ENCODE assay signal across 8 mouse cellular contexts in genomic region chr8:105269075-105269458, GRCm38 (mm10). TPM values are rescaled to one million over a fixed set of nuclear protein-coding genes. Genes with fewer than 3 reads are reported as not detected.
DNase-seq lines count a peak whose midpoint lies in the region; ATAC-seq lines count a peak whose summit lies in the region.

No protein-coding gene starts in this region.

- H3K4me1 ChIP-seq in embryonic facial prominence, embryonic 13.5 days, result peaks cover 45% of the 10 kb centered on the region
- H3K4me1 ChIP-seq in midbrain, embryonic 11.5 days (ENCODE audit: control insufficient read depth, insufficient read depth, low read length), result peaks cover 19% of the 10 kb centered on the region

- intact Hi-C loops in heart, postnatal 25 days (cut with DNase I), result loop anchor here (10.0 kb wide), 1 partner anchor 614 kb away; no protein-coding TSS in a partner anchor

- no peaks in the 10 kb centered on the region for H3K9me3 ChIP-seq in embryonic facial prominence, embryonic 13.5 days
- no peaks in the 10 kb centered on the region; the same call in 1 of the 2 replicates for H3K9me3 ChIP-seq in midbrain, embryonic 11.5 days (ENCODE audit: control insufficient read depth, low read length)

- no peak overlapping the region for H3K27ac ChIP-seq in embryonic facial prominence, embryonic 13.5 days
- H3K27ac ChIP-seq in midbrain, embryonic 11.5 days (ENCODE audit: low read depth, low read length), result no peak overlapping the region

- H3K27me3 ChIP-seq in embryonic facial prominence, embryonic 13.5 days, result peaks cover 95% of the 10 kb centered on the region
- H3K27me3 ChIP-seq in midbrain, embryonic 11.5 days (ENCODE audit: control insufficient read depth, insufficient read depth, low read length), result peaks cover 99% of the 10 kb centered on the region

- peak overlapping the region; percentile 93 for H3K4me2 ChIP-seq in embryonic facial prominence, embryonic 13.5 days
- peak overlapping the region; percentile 68 for H3K4me2 ChIP-seq in midbrain, embryonic 11.5 days

- H3K9ac ChIP-seq in embryonic facial prominence, embryonic 13.5 days, result peak overlapping the region; percentile 64
- peak overlapping the region; percentile 33; the same call in 1 of the 2 replicates for H3K9ac ChIP-seq in midbrain, embryonic 11.5 days (ENCODE audit: low read length)

- DNase-seq in heart, adult 11 months, result peak; percentile 89
- DNase-seq in heart, postnatal 25 days (ENCODE audit: low spot score), result no peak
- DNase-seq in kidney, postnatal 14 days, result peak; percentile 44
- peak; percentile 92 for DNase-seq in midbrain, embryonic 11.5 days (ENCODE audit: low spot score, missing footprints)
- DNase-seq in urinary bladder, adult 2 months (ENCODE audit: low spot score), result no peak
- no peak for DNase-seq in embryo, embryonic 9.5 days (ENCODE audit: extremely low spot score)

- H3K4me3 ChIP-seq in embryonic facial prominence, embryonic 13.5 days, result peak overlapping the region; percentile 51
- H3K4me3 ChIP-seq in midbrain, embryonic 11.5 days (ENCODE audit: low read depth, low read length), result peak overlapping the region; percentile 37

- H3K36me3 ChIP-seq in embryonic facial prominence, embryonic 13.5 days, result no peaks in the 10 kb centered on the region
- H3K36me3 ChIP-seq in midbrain, embryonic 11.5 days (ENCODE audit: control insufficient read depth, insufficient read depth, low read length), result no peaks in the 10 kb centered on the region

- ATAC-seq in embryonic facial prominence, embryonic 13.5 days (ENCODE audit: insufficient number of reproducible peaks, insufficient read depth, low FRiP score, low TSS enrichment, low read depth), result no peak; the same call in 1 of the 2 replicates
- ATAC-seq in midbrain, embryonic 11.5 days (ENCODE audit: low FRiP score), result peak; percentile 20
- no peak for ATAC-seq in megakaryocyte-erythroid progenitor cell, adult 5-6 weeks (replicated peaks; ENCODE audit: low FRiP score, low TSS enrichment, poor library complexity, severe bottlenecking)

- under 1% methylated on average over 10 of the region's 10 CpGs for WGBS in embryonic facial prominence, embryonic 13.5 days
- WGBS in midbrain, embryonic 11.5 days, result 1% methylated on average over 10 of the region's 10 CpGs

RNA-seq across cellular contexts. Expression of gene Hsf4, which starts 0.5 kb away (rescaled TPM):
- total RNA-seq in heart, postnatal 25 days (2021), result 1 to 10 TPM; 1.5 to 2.2 TPM
- 0.13 and 0.22 TPM in 2 replicates for polyA plus RNA-seq in embryonic facial prominence, embryonic 13.5 days (2015; fragmentation: Nextera tagmentation; extraction: Ambion mirVana)
- not detected in 2 replicates for polyA plus RNA-seq in midbrain, embryonic 11.5 days (2014; fragmentation: Nextera tagmentation; extraction: Ambion mirVana)
- not detected in 2 replicates for total RNA-seq in megakaryocyte-erythroid progenitor cell, adult 5-6 weeks (2014; fragmentation: Nextera tagmentation)
- not detected in 2 replicates for total RNA-seq in megakaryocyte-erythroid progenitor cell, adult 5-6 weeks (2017)
- 4.8 TPM in 2 replicates for polyA plus RNA-seq in urinary bladder, adult 2 months (2012; rRNA removed)

RNA-seq across cellular contexts. Expression of gene Fbxl8, which starts 4.6 kb away (rescaled TPM):
- total RNA-seq in heart, postnatal 25 days (2021), result 1 to 10 TPM; 2.4 to 2.7 TPM
- polyA plus RNA-seq in embryonic facial prominence, embryonic 13.5 days (2015; fragmentation: Nextera tagmentation; extraction: Ambion mirVana), result 2.1 TPM in 2 replicates
- polyA plus RNA-seq in midbrain, embryonic 11.5 days (2014; fragmentation: Nextera tagmentation; extraction: Ambion mirVana), result 0.84 and 1.5 TPM in 2 replicates
- total RNA-seq in megakaryocyte-erythroid progenitor cell, adult 5-6 weeks (2014; fragmentation: Nextera tagmentation), result 2.4 and 2.7 TPM in 2 replicates
- 1.7 and 1.9 TPM in 2 replicates for total RNA-seq in megakaryocyte-erythroid progenitor cell, adult 5-6 weeks (2017)
- 9.1 and 9.5 TPM in 2 replicates for polyA plus RNA-seq in urinary bladder, adult 2 months (2012; rRNA removed)

RNA-seq across cellular contexts. Expression of gene Tradd, which starts 4.7 kb away (rescaled TPM):
- 1 to 10 TPM; 4.4 to 6.9 TPM for total RNA-seq in heart, postnatal 25 days (2021)
- polyA plus RNA-seq in embryonic facial prominence, embryonic 13.5 days (2015; fragmentation: Nextera tagmentation; extraction: Ambion mirVana), result 22.8 and 24.7 TPM in 2 replicates
- polyA plus RNA-seq in midbrain, embryonic 11.5 days (2014; fragmentation: Nextera tagmentation; extraction: Ambion mirVana), result 11.3 and 15.0 TPM in 2 replicates
- total RNA-seq in megakaryocyte-erythroid progenitor cell, adult 5-6 weeks (2014; fragmentation: Nextera tagmentation), result 10.1 and 18.1 TPM in 2 replicates
- total RNA-seq in megakaryocyte-erythroid progenitor cell, adult 5-6 weeks (2017), result 14.0 and 15.0 TPM in 2 replicates
- 15.1 and 15.8 TPM in 2 replicates for polyA plus RNA-seq in urinary bladder, adult 2 months (2012; rRNA removed)

RNA-seq across cellular contexts. Expression of gene Nol3, which starts 6.9 kb away (rescaled TPM):
- total RNA-seq in heart, postnatal 25 days (2021), result 10 to 100 TPM; 17.2 to 20.1 TPM
- polyA plus RNA-seq in embryonic facial prominence, embryonic 13.5 days (2015; fragmentation: Nextera tagmentation; extraction: Ambion mirVana), result 1.8 and 2.8 TPM in 2 replicates
- 2.0 and 3.2 TPM in 2 replicates for polyA plus RNA-seq in midbrain, embryonic 11.5 days (2014; fragmentation: Nextera tagmentation; extraction: Ambion mirVana)
- 0.49 TPM in 1 of 2 replicates, not detected in the other for total RNA-seq in megakaryocyte-erythroid progenitor cell, adult 5-6 weeks (2014; fragmentation: Nextera tagmentation)
- 0.04 TPM in 1 of 2 replicates, not detected in the other for total RNA-seq in megakaryocyte-erythroid progenitor cell, adult 5-6 weeks (2017)
- polyA plus RNA-seq in urinary bladder, adult 2 months (2012; rRNA removed), result 2.8 and 4.0 TPM in 2 replicates

RNA-seq across cellular contexts. Expression of gene B3gnt9, which starts 14.1 kb away (rescaled TPM):
- total RNA-seq in heart, postnatal 25 days (2021), result 1 to 10 TPM; 4.1 to 4.9 TPM
- 25.9 and 29.7 TPM in 2 replicates for polyA plus RNA-seq in embryonic facial prominence, embryonic 13.5 days (2015; fragmentation: Nextera tagmentation; extraction: Ambion mirVana)
- polyA plus RNA-seq in midbrain, embryonic 11.5 days (2014; fragmentation: Nextera tagmentation; extraction: Ambion mirVana), result 5.6 and 6.1 TPM in 2 replicates
- total RNA-seq in megakaryocyte-erythroid progenitor cell, adult 5-6 weeks (2014; fragmentation: Nextera tagmentation), result 1.4 and 2.6 TPM in 2 replicates
- 0.23 TPM in 1 of 2 replicates, not detected in the other for total RNA-seq in megakaryocyte-erythroid progenitor cell, adult 5-6 weeks (2017)
- polyA plus RNA-seq in urinary bladder, adult 2 months (2012; rRNA removed), result 34.1 and 34.5 TPM in 2 replicates

Comparison
In these comparisons a context has a peak if more than half of its experiments do, and no peak if none do; other contexts are left out.
1. DNase-seq: peak in heart, adult 11 months (single experiment), kidney, postnatal 14 days (single experiment) and midbrain, embryonic 11.5 days (single experiment); none in heart, postnatal 25 days (single experiment), urinary bladder, adult 2 months (single experiment) and embryo, embryonic 9.5 days (single experiment).